Mouse (Mus musculus) forebrain, embryonic 14.5 days (tissue): Measurements from ENCODE around the gene Fam124a. TPM values are rescaled to one million over a fixed set of nuclear protein-coding genes. Genes with fewer than 3 reads are reported as not detected.

Experiments
- ATAC-seq: fragments of 200-750 bp; cut with Nextera tagmentation; 2 replicates; pipeline ENCODE4 v1.8.0; 2017; ENCODE audit warnings: mild to moderate bottlenecking, moderate library complexity
- DNase-seq: peaks from one replicate; pipeline ENCODE4 v3.0.0-alpha.2; 2015; ENCODE audit warnings: low spot score
- H3K27ac ChIP-seq: fragments of 300-500 bp; sonication (generic); 2 replicates; pipeline ENCODE4 v1.5.1; 2014; ENCODE audit warnings: low read depth, mild to moderate bottlenecking, control low read depth, low read length, moderate library complexity
- H3K27me3 ChIP-seq: fragments of 300-500 bp; sonication (generic); replicated peaks from 2 replicates; pipeline ENCODE4 v1.6.1; 2014; ENCODE audit warnings: low read length, control low read depth, mixed read lengths; ENCODE audit not compliant: control insufficient read depth, insufficient read depth
- H3K36me3 ChIP-seq: fragments of 300-500 bp; sonication (generic); 2 replicates; pipeline ENCODE4 v1.6.1; 2014; ENCODE audit warnings: low read length, control low read depth; ENCODE audit not compliant: control insufficient read depth, insufficient read depth
- H3K4me1 ChIP-seq: fragments of 300-500 bp; sonication (generic); 2 replicates; pipeline ENCODE4 v1.6.1; 2014; ENCODE audit warnings: antibody characterized with exemption, low read length, control low read depth; ENCODE audit not compliant: control insufficient read depth, insufficient read depth
- H3K4me2 ChIP-seq: fragments of 300-500 bp; sonication (generic); 2 replicates; pipeline ENCODE4 v1.6.1; 2014; ENCODE audit warnings: mild to moderate bottlenecking, control low read depth, low read length
- H3K4me3 ChIP-seq: fragments of 300-500 bp; sonication (generic); 2 replicates; pipeline ENCODE4 v1.5.1; 2014; ENCODE audit warnings: low read depth, low read length, control low read depth
- H3K9ac ChIP-seq: fragments of 300-500 bp; sonication (generic); 2 replicates; pipeline ENCODE4 v1.6.1; 2014; ENCODE audit warnings: mild to moderate bottlenecking, low read length, control low read depth, moderate library complexity
- H3K9me3 ChIP-seq: fragments of 300-500 bp; sonication (generic); replicated peaks from 2 replicates; pipeline ENCODE4 v1.6.1; 2016; ENCODE audit warnings: low read length, control low read depth, mixed read lengths; ENCODE audit not compliant: control insufficient read depth
- WGBS: fragments of 180-500 bp; shearing (Covaris S2); extraction: QIAGEN DNeasy Blood & Tissue Kit; methylation state at CpG from one replicate; pipeline ENCODE4 v1.1.7; 2014; 5-methylcytosine and 5-hydroxymethylcytosine counted together
- polyA plus RNA-seq: library from polyadenylated mRNA; unstranded; fragments of >200 nt; fragmentation: Nextera tagmentation; extraction: Ambion mirVana; gene quantifications from 2 replicates; pipeline ENCODE4 v1.2.1, GENCODE M21; 2014

The Fam124a gene
- 13.8 and 18.8 TPM in 2 replicates for polyA plus RNA-seq

DNA sequence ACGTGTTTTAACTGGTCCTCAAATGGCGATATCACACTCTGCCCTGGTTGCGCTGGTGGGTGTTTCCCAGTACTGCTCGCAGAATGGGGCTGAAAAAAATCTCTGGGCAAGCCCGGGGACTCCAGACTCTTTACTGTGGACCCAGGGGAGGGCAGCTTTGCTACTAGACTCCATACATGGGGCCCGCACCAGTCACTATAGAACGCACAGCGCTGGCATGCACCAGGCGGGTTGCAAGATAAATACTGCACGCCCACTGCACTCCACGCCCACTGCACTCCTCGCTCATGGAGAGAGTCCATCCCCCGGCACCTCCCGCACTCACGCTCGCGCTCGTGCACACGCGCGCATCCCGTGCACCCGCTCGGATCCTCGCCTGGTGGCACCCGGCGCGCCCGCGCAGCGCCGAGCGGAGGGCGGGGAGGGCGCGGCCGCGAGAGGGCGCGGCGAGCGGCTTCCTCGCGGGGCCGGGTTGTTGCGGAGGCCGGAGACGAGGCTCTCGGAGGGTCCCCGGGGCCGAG, at the start of gene Fam124a:
TSS of gene Fam124a (plus strand) at position 429 of the 521 bp plus-strand sequence.
- Histone ChIP-seq H3K9ac (peak within 1 kb of the TSS; percentile 84), H3K9me3 (no peaks in the 10 kb centered on the region), H3K4me1 (peaks cover 16% of the 10 kb centered on the region), H3K27me3 (no peaks in the 10 kb centered on the region), H3K4me2 (peak within 1 kb of the TSS; percentile 88), H3K36me3 (no peaks in the 10 kb centered on the region), H3K4me3 (peak within 1 kb of the TSS; percentile 68), H3K27ac (peak within 1 kb of the TSS; percentile 59; the same call in 1 of the 2 replicates)
- WGBS, result 1% methylated on average over 51 of the region's 51 CpGs
- peak; percentile 94 for DNase-seq
- peak; percentile 93 for ATAC-seq

DNA sequence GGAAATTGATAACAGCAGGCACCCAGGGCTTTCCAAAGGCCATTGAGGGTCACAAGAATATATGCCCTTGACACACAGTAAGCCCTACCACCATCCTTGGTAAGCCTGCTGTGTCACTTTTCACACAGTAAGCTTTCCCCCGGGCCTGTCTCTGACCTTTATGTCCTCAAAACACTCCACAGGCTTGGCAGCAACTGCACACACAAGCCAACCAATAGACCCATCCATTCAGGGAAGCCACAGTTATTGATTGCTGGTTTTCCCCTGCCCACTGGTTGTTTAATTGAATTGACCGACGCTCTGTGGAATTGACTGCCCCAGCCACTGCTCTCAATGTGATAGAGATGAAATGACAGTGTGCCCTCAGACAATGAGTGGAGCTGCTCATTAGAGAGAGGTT, 49.3 kb upstream of the Fam124a start:
- DNase-seq (no peak), ATAC-seq (no peak)
- Histone ChIP-seq H3K9me3 (no peaks in the 10 kb centered on the region), H3K27ac (no peak overlapping the region), H3K4me1 (no peaks in the 10 kb centered on the region), H3K4me2 (no peak overlapping the region), H3K27me3 (no peaks in the 10 kb centered on the region), H3K4me3 (no peak overlapping the region), H3K9ac (no peak overlapping the region), H3K36me3 (no peaks in the 10 kb centered on the region)
- WGBS, result 82% methylated on average over 3 of the region's 3 CpGs

GRCm38 (mm10) chr14:62509350-62509749, 46.2 kb upstream of the Fam124a start:
- H3K9me3 ChIP-seq, result no peaks in the 10 kb centered on the region
- ATAC-seq, result no peak
- H3K4me1 ChIP-seq, result no peaks in the 10 kb centered on the region
- no peak overlapping the region for H3K4me2 ChIP-seq
- no peaks in the 10 kb centered on the region for H3K27me3 ChIP-seq
- H3K36me3 ChIP-seq, result no peaks in the 10 kb centered on the region
- no peak overlapping the region for H3K9ac ChIP-seq
- WGBS, result 70% methylated on average over 3 of the region's 3 CpGs
- no peak overlapping the region for H3K4me3 ChIP-seq
- H3K27ac ChIP-seq, result no peak overlapping the region
- DNase-seq, result no peak

GRCm38 (mm10) chr14:62512845-62513244, 42.7 kb upstream of the Fam124a start:
- H3K9me3 ChIP-seq, result no peaks in the 10 kb centered on the region
- WGBS, result 52% methylated on average over 1 of the region's 1 CpGs
- no peak overlapping the region for H3K4me3 ChIP-seq
- no peaks in the 10 kb centered on the region for H3K27me3 ChIP-seq
- no peaks in the 10 kb centered on the region for H3K4me1 ChIP-seq
- no peak overlapping the region for H3K9ac ChIP-seq
- H3K27ac ChIP-seq, result no peak overlapping the region
- ATAC-seq (no peak), DNase-seq (peak; percentile 9)
- no peaks in the 10 kb centered on the region for H3K36me3 ChIP-seq
- no peak overlapping the region for H3K4me2 ChIP-seq

- H3K27me3 ChIP-seq, result no peaks in the 10 kb centered on the region
- no peak overlapping the region for H3K4me2 ChIP-seq
- H3K36me3 ChIP-seq, result no peaks in the 10 kb centered on the region
- no peak overlapping the region for H3K4me3 ChIP-seq
- H3K27ac ChIP-seq, result no peak overlapping the region
- 78% methylated on average over 2 of the region's 2 CpGs for WGBS
- ATAC-seq (no peak), DNase-seq (no peak)
- H3K9me3 ChIP-seq, result no peaks in the 10 kb centered on the region
- no peak overlapping the region for H3K9ac ChIP-seq
- no peaks in the 10 kb centered on the region for H3K4me1 ChIP-seq
These were observed 24.6 kb upstream of the Fam124a start for GRCm38 (mm10) chr14:62530951-62531350.

DNA sequence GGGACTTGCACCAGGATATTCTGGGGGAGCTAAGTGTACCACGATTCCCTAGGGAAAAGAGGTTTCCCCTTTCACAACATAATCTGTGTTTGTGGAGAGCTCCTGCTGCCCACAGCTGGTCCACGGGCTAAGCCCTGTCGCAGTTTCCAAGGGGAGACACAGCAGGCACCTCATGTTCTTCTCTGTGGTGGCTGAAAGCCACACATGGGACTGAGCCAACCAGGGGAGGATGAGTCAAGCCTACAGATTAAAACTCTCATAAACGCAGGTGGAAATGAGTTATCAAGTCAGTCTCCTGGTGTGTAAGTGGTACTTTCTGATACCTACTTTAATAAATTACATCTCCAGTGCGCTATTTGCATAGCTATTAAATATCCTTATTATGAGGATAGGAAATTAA, 19.4 kb upstream of the Fam124a start:
- H3K27ac ChIP-seq, result no peak overlapping the region
- H3K4me2 ChIP-seq, result no peak overlapping the region
- 70% methylated on average over 5 of the region's 5 CpGs for WGBS
- no peak overlapping the region for H3K9ac ChIP-seq
- ATAC-seq (no peak), DNase-seq (peak; percentile 13)
- no peaks in the 10 kb centered on the region for H3K9me3 ChIP-seq
- no peaks in the 10 kb centered on the region for H3K4me1 ChIP-seq
- no peaks in the 10 kb centered on the region for H3K27me3 ChIP-seq
- H3K36me3 ChIP-seq, result no peaks in the 10 kb centered on the region
- H3K4me3 ChIP-seq, result no peak overlapping the region

- H3K9ac ChIP-seq, result no peak overlapping the region
- ATAC-seq (no peak), DNase-seq (no peak)
- no peak overlapping the region for H3K4me2 ChIP-seq
- H3K4me3 ChIP-seq, result no peak overlapping the region
- 80% methylated on average over 5 of the region's 5 CpGs for WGBS
- no peaks in the 10 kb centered on the region for H3K27me3 ChIP-seq
- no peaks in the 10 kb centered on the region for H3K4me1 ChIP-seq
- H3K27ac ChIP-seq, result no peak overlapping the region
- no peaks in the 10 kb centered on the region for H3K9me3 ChIP-seq
- no peaks in the 10 kb centered on the region for H3K36me3 ChIP-seq
These were observed 18.5 kb upstream of the Fam124a start for GRCm38 (mm10) chr14:62536988-62537387.

DNA sequence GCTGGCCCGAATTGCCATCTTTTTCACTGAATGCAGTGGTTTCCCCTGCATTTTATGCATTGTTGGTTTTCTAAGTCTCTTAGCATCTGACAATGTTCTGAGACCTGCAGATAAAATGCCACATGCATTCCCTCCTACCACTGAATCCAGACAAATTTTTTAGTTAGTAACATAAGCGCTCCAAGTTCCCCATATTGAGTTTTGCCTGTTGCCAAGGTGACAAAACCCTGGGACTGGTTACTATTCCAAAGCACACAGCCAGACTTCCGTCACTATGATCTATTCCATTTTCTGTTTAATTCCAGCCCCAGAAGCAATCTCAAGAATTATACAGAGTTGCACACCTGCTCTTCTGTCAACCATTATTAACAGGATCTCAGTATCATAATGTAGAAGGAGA, 15.7 kb upstream of the Fam124a start:
- 87% methylated on average over 3 of the region's 3 CpGs for WGBS
- no peak for DNase-seq
- no peaks in the 10 kb centered on the region for H3K27me3 ChIP-seq
- H3K27ac ChIP-seq, result no peak overlapping the region
- no peak overlapping the region for H3K9ac ChIP-seq
- no peak overlapping the region for H3K4me3 ChIP-seq
- H3K4me1 ChIP-seq, result no peaks in the 10 kb centered on the region
- H3K4me2 ChIP-seq, result no peak overlapping the region
- no peaks in the 10 kb centered on the region for H3K36me3 ChIP-seq
- H3K9me3 ChIP-seq, result no peaks in the 10 kb centered on the region
- ATAC-seq, result no peak

DNA sequence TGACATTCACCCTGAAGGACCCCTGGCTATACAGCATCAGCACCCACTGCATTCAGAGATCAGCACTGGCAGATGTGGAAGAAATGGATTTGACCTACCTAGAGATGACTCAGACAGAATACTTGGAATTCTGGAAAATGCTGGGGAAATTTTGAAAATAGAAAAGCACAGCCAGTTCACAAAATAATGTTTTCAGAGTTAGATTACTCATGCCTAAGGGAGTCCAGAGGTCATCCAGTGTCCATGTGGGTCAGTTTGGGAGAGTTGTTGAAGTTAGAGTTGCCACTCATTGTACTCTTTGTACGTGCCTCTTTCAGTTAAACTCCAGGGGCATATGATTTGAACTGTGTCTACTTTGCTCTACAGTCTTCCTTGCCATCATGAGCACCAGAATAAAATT, 13.8 kb upstream of the Fam124a start:
- DNase-seq (no peak), ATAC-seq (no peak)
- H3K36me3 ChIP-seq, result no peaks in the 10 kb centered on the region
- no peak overlapping the region for H3K27ac ChIP-seq
- H3K4me1 ChIP-seq, result no peaks in the 10 kb centered on the region
- H3K4me2 ChIP-seq, result no peak overlapping the region
- no peaks in the 10 kb centered on the region for H3K27me3 ChIP-seq
- H3K9ac ChIP-seq, result no peak overlapping the region
- WGBS, result 87% methylated on average over 1 of the region's 1 CpGs
- no peaks in the 10 kb centered on the region for H3K9me3 ChIP-seq
- H3K4me3 ChIP-seq, result no peak overlapping the region
